ENCODE assay signal across 19 mouse cellular contexts in genomic region chr11:96252541-96253120, GRCm38 (mm10). TPM values are rescaled to one million over a fixed set of nuclear protein-coding genes. Genes with fewer than 3 reads are reported as not detected.
DNase-seq lines count a peak whose midpoint lies in the region; ATAC-seq and TF ChIP-seq lines count a peak whose summit lies in the region.
"Had no signal": no experiment of that assay in that cellular context is flagged by ENCODE, and none has a peak within 500 bp of the region (broad histone marks: within the 10 kb centered on the region; RNA-seq: fewer than 3 reads in every experiment).

No protein-coding gene starts in this region.

- H3K27ac ChIP-seq in midbrain, embryonic 10.5 days (replicated peaks), result no peak overlapping the region
- no peak overlapping the region for H3K27ac ChIP-seq in midbrain, embryonic 14.5 days (replicated peaks; ENCODE audit: low read depth, low read length)
- no peak overlapping the region for H3K27ac ChIP-seq in limb, embryonic 12.5 days
- no peak overlapping the region for H3K27ac ChIP-seq in gastrocnemius, adult 2 months
- H3K27ac ChIP-seq: forebrain, embryonic 15.5 days had no signal

- H3K4me2 ChIP-seq in midbrain, embryonic 14.5 days (ENCODE audit: low read length), result no peak overlapping the region
- H3K4me2 ChIP-seq in limb, embryonic 12.5 days, result peak overlapping the region; percentile 53
- H3K4me2 ChIP-seq: forebrain, embryonic 15.5 days; heart, embryonic 11.5 days had no signal

- peaks cover 100% of the 10 kb centered on the region for H3K27me3 ChIP-seq in midbrain, embryonic 10.5 days (ENCODE audit: low read depth, poor library complexity, severe bottlenecking)
- H3K27me3 ChIP-seq in midbrain, embryonic 14.5 days (ENCODE audit: control insufficient read depth, insufficient read depth, low read length), result peaks cover 93% of the 10 kb centered on the region
- peaks cover 90% of the 10 kb centered on the region for H3K27me3 ChIP-seq in limb, embryonic 12.5 days

- no peaks in the 10 kb centered on the region for H3K36me3 ChIP-seq in midbrain, embryonic 10.5 days
- H3K36me3 ChIP-seq in midbrain, embryonic 14.5 days (ENCODE audit: control insufficient read depth, insufficient read depth, low read length), result no peaks in the 10 kb centered on the region
- H3K36me3 ChIP-seq in limb, embryonic 12.5 days, result no peaks in the 10 kb centered on the region
- H3K36me3 ChIP-seq: forebrain, embryonic 15.5 days; G1E had no signal

- 2% methylated on average over 12 of the region's 12 CpGs for WGBS in midbrain, embryonic 10.5 days
- WGBS in midbrain, embryonic 14.5 days, result 2% methylated on average over 12 of the region's 12 CpGs
- WGBS in limb, embryonic 12.5 days, result 3% methylated on average over 12 of the region's 12 CpGs

- peak; percentile 29 for DNase-seq in adrenal gland, postnatal 10 days
- no peak for DNase-seq in adrenal gland, postnatal 14 days
- DNase-seq in midbrain, embryonic 10.5 days (ENCODE audit: low spot score), result peak; percentile 17
- DNase-seq in midbrain, embryonic 14.5 days, result no peak
- DNase-seq in cerebellum, adult 11 months, result no peak
- no peak for DNase-seq in left cerebral cortex, postnatal 14 days (ENCODE audit: low spot score in 2 of 2)
- DNase-seq in gastrocnemius, adult 2 months, result no peak
- DNase-seq: cerebellum, adult 8-10 months; retina, postnatal 1 day had no signal

- H3K4me3 ChIP-seq in midbrain, embryonic 10.5 days, result no peak overlapping the region
- H3K4me3 ChIP-seq in midbrain, embryonic 14.5 days (replicated peaks; ENCODE audit: low read depth, low read length), result no peak overlapping the region
- H3K4me3 ChIP-seq in limb, embryonic 12.5 days (replicated peaks), result peak overlapping the region; percentile 39
- H3K4me3 ChIP-seq in gastrocnemius, adult 2 months, result no peak overlapping the region
- H3K4me3 ChIP-seq: forebrain, embryonic 15.5 days; megakaryocyte, embryonic 14.5 days; myocyte had no signal

- intact Hi-C loops in left cerebral cortex, postnatal 14 days (cut with DNase I), result loop anchor here (10.0 kb wide), 1 partner anchor 48 kb away; no protein-coding TSS in a partner anchor
- intact Hi-C loops in gastrocnemius, adult 2 months (cut with DNase I), result no loop called here

- ATAC-seq in midbrain, embryonic 14.5 days (ENCODE audit: low FRiP score, low TSS enrichment), result no peak
- ATAC-seq in limb, embryonic 12.5 days (ENCODE audit: insufficient number of reproducible peaks, insufficient read depth, low FRiP score, low TSS enrichment, low read depth), result no peak
- ATAC-seq: forebrain, embryonic 15.5 days had no signal

- H3K4me1 ChIP-seq in midbrain, embryonic 10.5 days, result no peaks in the 10 kb centered on the region
- no peaks in the 10 kb centered on the region for H3K4me1 ChIP-seq in midbrain, embryonic 14.5 days (ENCODE audit: control insufficient read depth, insufficient read depth, low read length)
- peaks cover 26% of the 10 kb centered on the region for H3K4me1 ChIP-seq in limb, embryonic 12.5 days (replicated peaks)
- H3K4me1 ChIP-seq: forebrain, embryonic 15.5 days had no signal

- H3K9me3 ChIP-seq in midbrain, embryonic 10.5 days (replicated peaks), result no peaks in the 10 kb centered on the region
- H3K9me3 ChIP-seq in midbrain, embryonic 14.5 days (ENCODE audit: control insufficient read depth, low read length), result 0 out of 2 replicates have a peak, but pooled peaks cover 2% of the 10 kb centered on the region
- no peaks in the 10 kb centered on the region for H3K9me3 ChIP-seq in limb, embryonic 12.5 days
- H3K9me3 ChIP-seq: forebrain, embryonic 15.5 days; G1E had no signal

- no peak for TF ChIP-seq CTCF in gastrocnemius, adult 2 months (IDR thresholded peaks at IDR 0.05)

- no peak overlapping the region for H3K9ac ChIP-seq in midbrain, embryonic 14.5 days (replicated peaks; ENCODE audit: low read length)
- H3K9ac ChIP-seq in limb, embryonic 12.5 days (replicated peaks), result no peak overlapping the region
- H3K9ac ChIP-seq: forebrain, embryonic 15.5 days had no signal

RNA-seq across cellular contexts. Expression of gene Hoxb9, which starts 18.6 kb away (rescaled TPM):
- total RNA-seq in adrenal gland, postnatal 10 days (2021), result 10 to 100 TPM; 55.7 to 73.6 TPM
- 99.3 and 156 TPM in 2 replicates for total RNA-seq in adrenal gland, postnatal 14 days (2021)
- not detected in 2 replicates for polyA plus RNA-seq in midbrain, embryonic 10.5 days (2016; fragmentation: Nextera tagmentation; extraction: Ambion mirVana)
- not detected in 2 replicates for polyA plus RNA-seq in midbrain, embryonic 14.5 days (2014; fragmentation: Nextera tagmentation; extraction: Ambion mirVana)
- 1.0 and 1.3 TPM in 2 replicates for polyA plus RNA-seq in limb, embryonic 12.5 days (2016; fragmentation: Nextera tagmentation; extraction: Ambion mirVana)
- not detected for total RNA-seq in left cerebral cortex, postnatal 14 days (2021)
- total RNA-seq in gastrocnemius, adult 2 months (2021), result under 1 TPM in 1 of 2 experiments, not detected in 1; 0.14 TPM
- total RNA-seq: G1E; left cerebral cortex, postnatal 10 days had no signal
- polyA plus RNA-seq: forebrain, embryonic 15.5 days; G1E; liver, embryonic 16.5 days had no signal

RNA-seq across cellular contexts. Expression of gene Hoxb8, which starts 29.1 kb away (rescaled TPM):
- total RNA-seq in adrenal gland, postnatal 10 days (2021), result 10 to 100 TPM; 38.5 to 44.0 TPM
- 56.7 and 59.4 TPM in 2 replicates for total RNA-seq in adrenal gland, postnatal 14 days (2021)
- not detected in 2 replicates for polyA plus RNA-seq in midbrain, embryonic 10.5 days (2016; fragmentation: Nextera tagmentation; extraction: Ambion mirVana)
- polyA plus RNA-seq in midbrain, embryonic 14.5 days (2014; fragmentation: Nextera tagmentation; extraction: Ambion mirVana), result not detected in 2 replicates
- polyA plus RNA-seq in limb, embryonic 12.5 days (2016; fragmentation: Nextera tagmentation; extraction: Ambion mirVana), result 0.24 and 0.40 TPM in 2 replicates
- not detected for total RNA-seq in left cerebral cortex, postnatal 14 days (2021)
- total RNA-seq in gastrocnemius, adult 2 months (2021), result under 1 TPM; 0.14 to 0.23 TPM
- total RNA-seq: hematopoietic stem cell, adult 5-6 weeks; left cerebral cortex, postnatal 10 days had no signal
- polyA plus RNA-seq: embryonic facial prominence, embryonic 14.5 days; forebrain, embryonic 15.5 days; liver, embryonic 16.5 days had no signal

RNA-seq across cellular contexts. Expression of gene Hoxb7, which starts 33.8 kb away (rescaled TPM):
- total RNA-seq in adrenal gland, postnatal 10 days (2021), result 10 to 100 TPM; 27.3 to 27.7 TPM
- total RNA-seq in adrenal gland, postnatal 14 days (2021), result 34.3 and 37.8 TPM in 2 replicates
- not detected in 2 replicates for polyA plus RNA-seq in midbrain, embryonic 10.5 days (2016; fragmentation: Nextera tagmentation; extraction: Ambion mirVana)
- not detected in 2 replicates for polyA plus RNA-seq in midbrain, embryonic 14.5 days (2014; fragmentation: Nextera tagmentation; extraction: Ambion mirVana)
- polyA plus RNA-seq in limb, embryonic 12.5 days (2016; fragmentation: Nextera tagmentation; extraction: Ambion mirVana), result 1.8 and 2.1 TPM in 2 replicates
- total RNA-seq in left cerebral cortex, postnatal 14 days (2021), result not detected
- under 1 TPM; 0.47 to 0.56 TPM for total RNA-seq in gastrocnemius, adult 2 months (2021)
- total RNA-seq: G1E; hematopoietic stem cell, adult 5-6 weeks; left cerebral cortex, postnatal 10 days had no signal
- polyA plus RNA-seq: forebrain, embryonic 15.5 days; G1E had no signal

RNA-seq across cellular contexts. Expression of gene Hoxb6, which starts 39.6 kb away (rescaled TPM):
- total RNA-seq in adrenal gland, postnatal 10 days (2021), result 10 to 100 TPM; 23.6 to 29.8 TPM
- 35.7 and 39.8 TPM in 2 replicates for total RNA-seq in adrenal gland, postnatal 14 days (2021)
- not detected in 2 replicates for polyA plus RNA-seq in midbrain, embryonic 10.5 days (2016; fragmentation: Nextera tagmentation; extraction: Ambion mirVana)
- not detected in 2 replicates for polyA plus RNA-seq in midbrain, embryonic 14.5 days (2014; fragmentation: Nextera tagmentation; extraction: Ambion mirVana)
- 1.0 and 1.1 TPM in 2 replicates for polyA plus RNA-seq in limb, embryonic 12.5 days (2016; fragmentation: Nextera tagmentation; extraction: Ambion mirVana)
- total RNA-seq in left cerebral cortex, postnatal 14 days (2021), result not detected
- total RNA-seq in gastrocnemius, adult 2 months (2021), result under 1 TPM; 0.56 to 0.64 TPM
- total RNA-seq: G1E; left cerebral cortex, postnatal 10 days had no signal
- polyA plus RNA-seq: forebrain, embryonic 15.5 days; myocyte had no signal

RNA-seq across cellular contexts. Expression of gene Hoxb5, which starts 50.5 kb away (rescaled TPM):
- 10 to 100 TPM; 12.1 to 17.1 TPM for total RNA-seq in adrenal gland, postnatal 10 days (2021)
- 17.1 and 18.7 TPM in 2 replicates for total RNA-seq in adrenal gland, postnatal 14 days (2021)
- not detected in 2 replicates for polyA plus RNA-seq in midbrain, embryonic 10.5 days (2016; fragmentation: Nextera tagmentation; extraction: Ambion mirVana)
- polyA plus RNA-seq in midbrain, embryonic 14.5 days (2014; fragmentation: Nextera tagmentation; extraction: Ambion mirVana), result not detected in 2 replicates
- 0.83 and 2.1 TPM in 2 replicates for polyA plus RNA-seq in limb, embryonic 12.5 days (2016; fragmentation: Nextera tagmentation; extraction: Ambion mirVana)
- total RNA-seq in left cerebral cortex, postnatal 14 days (2021), result not detected
- total RNA-seq in gastrocnemius, adult 2 months (2021), result under 1 TPM; 0.26 to 0.28 TPM
- total RNA-seq: left cerebral cortex, postnatal 10 days had no signal
- polyA plus RNA-seq: forebrain, embryonic 15.5 days; myocyte had no signal

Comparison
In these comparisons a context has a peak if more than half of its experiments do, and no peak if none do; other contexts are left out.
1. DNase-seq: peak in adrenal gland, postnatal 10 days (single experiment) and midbrain, embryonic 10.5 days (single experiment); none in adrenal gland, postnatal 14 days (single experiment), midbrain, embryonic 14.5 days (single experiment), cerebellum, adult 11 months (single experiment), left cerebral cortex, postnatal 14 days (0 of 2) and gastrocnemius, adult 2 months (single experiment).
2. RNA of gene Hoxb9, which starts 18.6 kb away (total RNA-seq): 99.3 to 156 TPM in adrenal gland, postnatal 14 days and 55.7 to 73.6 TPM in adrenal gland, postnatal 10 days; 0.14 TPM in gastrocnemius, adult 2 months and not detected in left cerebral cortex, postnatal 14 days; every median in the first group is over 10 times any median in the second.
3. RNA of gene Hoxb8, which starts 29.1 kb away (total RNA-seq): 56.7 to 59.4 TPM in adrenal gland, postnatal 14 days and 38.5 to 44.0 TPM in adrenal gland, postnatal 10 days; 0.14 to 0.23 TPM in gastrocnemius, adult 2 months and not detected in left cerebral cortex, postnatal 14 days; every median in the first group is over 10 times any median in the second.
4. RNA of gene Hoxb7, which starts 33.8 kb away (total RNA-seq): 34.3 to 37.8 TPM in adrenal gland, postnatal 14 days and 27.3 to 27.7 TPM in adrenal gland, postnatal 10 days; 0.47 to 0.56 TPM in gastrocnemius, adult 2 months and not detected in left cerebral cortex, postnatal 14 days; every median in the first group is over 10 times any median in the second.